Mouse (Mus musculus): ENCODE data around the gene Gatad1. TPM values are rescaled to one million over a fixed set of nuclear protein-coding genes. Genes with fewer than 3 reads are reported as not detected.

Gene Gatad1
- polyA plus RNA-seq, 1 experiment, result 37.1 TPM

- no peak for DNase-seq
- no peak within 1 kb of the TSS for H3K4me3 ChIP-seq (ENCODE audit: control insufficient read depth, insufficient read depth, low read length)
- H3K27me3 ChIP-seq (ENCODE audit: control insufficient read depth, insufficient read depth, low read length), result no peaks in the 10 kb centered on the region
- H3K4me1 ChIP-seq (replicated peaks; ENCODE audit: control insufficient read depth, insufficient read depth, low read length), result peaks cover 2% of the 10 kb centered on the region
- no peak within 1 kb of the TSS for H3K27ac ChIP-seq (ENCODE audit: control insufficient read depth, insufficient read depth, low read length)
- H3K36me3 ChIP-seq (ENCODE audit: control insufficient read depth, insufficient read depth, low read length), result no peaks in the 10 kb centered on the region
- 95% methylated on average over 6 of the region's 6 CpGs for WGBS
- TF ChIP-seq CTCF (IDR thresholded peaks at IDR 0.05; ENCODE audit: borderline replicate concordance, control insufficient read depth, extremely low read depth, insufficient read depth, low read length, poor library complexity) (no peak), POLR2A (IDR thresholded peaks at IDR 0.05; ENCODE audit: control insufficient read depth, extremely low read depth, insufficient read depth, low read length, poor library complexity) (no peak)
Observed at GRCm38 (mm10) chr5:3650881-3651280, 6.1 kb downstream of the Gatad1 start, which contains the start of gene Tmbim7. Gene Tmbim7, plus strand, starts transcription at chr5:3651181.

- peaks cover 2% of the 10 kb centered on the region for H3K4me1 ChIP-seq (replicated peaks; ENCODE audit: control insufficient read depth, insufficient read depth, low read length)
- no peak for TF ChIP-seq POLR2A (IDR thresholded peaks at IDR 0.05; ENCODE audit: control insufficient read depth, extremely low read depth, insufficient read depth, low read length, poor library complexity)
- TF ChIP-seq CTCF (IDR thresholded peaks at IDR 0.05; ENCODE audit: borderline replicate concordance, control insufficient read depth, extremely low read depth, insufficient read depth, low read length, poor library complexity), result no peak
- H3K36me3 ChIP-seq (ENCODE audit: control insufficient read depth, insufficient read depth, low read length), result peaks cover 5% of the 10 kb centered on the region; the same call in 1 of the 2 replicates
- DNase-seq, result no peak
- H3K27ac ChIP-seq (ENCODE audit: control insufficient read depth, insufficient read depth, low read length), result no peak overlapping the region
- WGBS, result 77% methylated on average over 4 of the region's 4 CpGs
- no peaks in the 10 kb centered on the region for H3K27me3 ChIP-seq (ENCODE audit: control insufficient read depth, insufficient read depth, low read length)
- no peak overlapping the region for H3K4me3 ChIP-seq (ENCODE audit: control insufficient read depth, insufficient read depth, low read length)
Observed at GRCm38 (mm10) chr5:3648849-3649210, 8.2 kb downstream of the Gatad1 start.

GRCm38 (mm10) chr5:3648206-3648848, 8.7 kb downstream of the Gatad1 start:
- Histone ChIP-seq H3K4me1 (replicated peaks; ENCODE audit: control insufficient read depth, insufficient read depth, low read length) (peaks cover 2% of the 10 kb centered on the region), H3K4me3 (ENCODE audit: control insufficient read depth, insufficient read depth, low read length) (no peak overlapping the region), H3K36me3 (ENCODE audit: control insufficient read depth, insufficient read depth, low read length) (peaks cover 7% of the 10 kb centered on the region), H3K27ac (ENCODE audit: control insufficient read depth, insufficient read depth, low read length) (no peak overlapping the region), H3K27me3 (ENCODE audit: control insufficient read depth, insufficient read depth, low read length) (no peaks in the 10 kb centered on the region)
- 66% methylated on average over 4 of the region's 4 CpGs for WGBS
- TF ChIP-seq CTCF (IDR thresholded peaks at IDR 0.05; ENCODE audit: borderline replicate concordance, control insufficient read depth, extremely low read depth, insufficient read depth, low read length, poor library complexity), result no peak
- TF ChIP-seq POLR2A (IDR thresholded peaks at IDR 0.05; ENCODE audit: control insufficient read depth, extremely low read depth, insufficient read depth, low read length, poor library complexity), result no peak
- DNase-seq, result no peak

GRCm38 (mm10) chr5:3647708-3648121, 9.3 kb downstream of the Gatad1 start:
- Histone ChIP-seq H3K4me1 (replicated peaks; ENCODE audit: control insufficient read depth, insufficient read depth, low read length) (peaks cover 2% of the 10 kb centered on the region), H3K27ac (ENCODE audit: control insufficient read depth, insufficient read depth, low read length) (peak overlapping the region; percentile 27; the same call in 1 of the 2 replicates), H3K36me3 (ENCODE audit: control insufficient read depth, insufficient read depth, low read length) (peaks cover 10% of the 10 kb centered on the region), H3K4me3 (ENCODE audit: control insufficient read depth, insufficient read depth, low read length) (peak overlapping the region; percentile 87), H3K27me3 (ENCODE audit: control insufficient read depth, insufficient read depth, low read length) (no peaks in the 10 kb centered on the region)
- DNase-seq, result peak; percentile 90
- under 1% methylated on average over 32 of the region's 46 CpGs for WGBS
- peak; percentile 80 for TF ChIP-seq POLR2A (IDR thresholded peaks at IDR 0.05; ENCODE audit: control insufficient read depth, extremely low read depth, insufficient read depth, low read length, poor library complexity)
- TF ChIP-seq CTCF (IDR thresholded peaks at IDR 0.05; ENCODE audit: borderline replicate concordance, control insufficient read depth, extremely low read depth, insufficient read depth, low read length, poor library complexity), result peak; percentile 32; the same call in 1 of the 2 replicates

- TF ChIP-seq POLR2A (IDR thresholded peaks at IDR 0.05; ENCODE audit: control insufficient read depth, extremely low read depth, insufficient read depth, low read length, poor library complexity) (no peak), CTCF (IDR thresholded peaks at IDR 0.05; ENCODE audit: borderline replicate concordance, control insufficient read depth, extremely low read depth, insufficient read depth, low read length, poor library complexity) (no peak)
- peak; percentile 66 for DNase-seq
- H3K27me3 ChIP-seq (ENCODE audit: control insufficient read depth, insufficient read depth, low read length), result no peaks in the 10 kb centered on the region
- peaks cover 2% of the 10 kb centered on the region for H3K4me1 ChIP-seq (replicated peaks; ENCODE audit: control insufficient read depth, insufficient read depth, low read length)
- peak overlapping the region; percentile 87 for H3K4me3 ChIP-seq (ENCODE audit: control insufficient read depth, insufficient read depth, low read length)
- H3K36me3 ChIP-seq (ENCODE audit: control insufficient read depth, insufficient read depth, low read length), result peaks cover 12% of the 10 kb centered on the region
- WGBS, result under 1% methylated on average over 45 of the region's 60 CpGs
- H3K27ac ChIP-seq (ENCODE audit: control insufficient read depth, insufficient read depth, low read length), result peak overlapping the region; percentile 42; the same call in 1 of the 2 replicates
Observed at GRCm38 (mm10) chr5:3646991-3647707, 9.8 kb downstream of the Gatad1 start.

- Histone ChIP-seq H3K27me3 (ENCODE audit: control insufficient read depth, insufficient read depth, low read length) (no peaks in the 10 kb centered on the region), H3K4me3 (ENCODE audit: control insufficient read depth, insufficient read depth, low read length) (no peak overlapping the region), H3K4me1 (replicated peaks; ENCODE audit: control insufficient read depth, insufficient read depth, low read length) (peaks cover 2% of the 10 kb centered on the region), H3K36me3 (ENCODE audit: control insufficient read depth, insufficient read depth, low read length) (peaks cover 17% of the 10 kb centered on the region), H3K27ac (ENCODE audit: control insufficient read depth, insufficient read depth, low read length) (peak overlapping the region; percentile 54; the same call in 1 of the 2 replicates)
- DNase-seq, result no peak
- TF ChIP-seq POLR2A (IDR thresholded peaks at IDR 0.05; ENCODE audit: control insufficient read depth, extremely low read depth, insufficient read depth, low read length, poor library complexity) (no peak), CTCF (IDR thresholded peaks at IDR 0.05; ENCODE audit: borderline replicate concordance, control insufficient read depth, extremely low read depth, insufficient read depth, low read length, poor library complexity) (no peak)
- WGBS, result 22% methylated on average over 6 of the region's 6 CpGs
Observed at GRCm38 (mm10) chr5:3646539-3646938, 10.4 kb downstream of the Gatad1 start.
